Mouse (Mus musculus) adrenal gland, adult (tissue): ENCODE measurements around the gene Vmn1r225.
"Not testable (repeated sequence)": the region's sequence is repeated elsewhere in the genome, so short reads cannot be mapped to it uniquely, and the experiment has no call there.

Source experiments
- DNase-seq, 2 experiments: peaks; one replicate each; pipeline ENCODE4 v3.0.0; 2022 to 2023; ENCODE audit warnings: low spot score in 1 of 2; ENCODE audit not compliant: inconsistent age in 2 of 2

Gene Vmn1r225

GRCm38 (mm10) chr17:20497858-20498257 lies at the start of gene Vmn1r225:
Gene Vmn1r225 (plus strand): TSS chr17:20498158.
- DNase-seq, result no peak

DNA sequence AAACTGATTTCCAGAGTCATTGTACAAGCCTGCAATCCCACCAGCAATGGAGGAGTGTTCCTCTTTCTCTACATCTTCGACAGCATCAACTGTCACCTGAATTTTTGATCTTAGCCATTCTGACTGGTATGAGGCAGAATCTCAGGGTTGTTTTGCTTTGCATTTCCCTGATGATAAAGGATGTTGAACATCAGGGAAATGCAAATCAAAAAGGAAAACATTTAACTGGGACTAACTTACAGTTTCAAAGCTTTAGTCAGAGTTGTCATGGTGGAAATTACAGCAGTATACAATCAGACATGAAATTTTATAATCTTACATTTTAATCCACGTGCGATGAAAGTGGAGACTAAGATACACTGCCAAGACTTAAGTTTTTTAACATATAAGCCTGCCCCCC lies 24.6 kb upstream of the Vmn1r225 start:
- DNase-seq, result no peak

DNA sequence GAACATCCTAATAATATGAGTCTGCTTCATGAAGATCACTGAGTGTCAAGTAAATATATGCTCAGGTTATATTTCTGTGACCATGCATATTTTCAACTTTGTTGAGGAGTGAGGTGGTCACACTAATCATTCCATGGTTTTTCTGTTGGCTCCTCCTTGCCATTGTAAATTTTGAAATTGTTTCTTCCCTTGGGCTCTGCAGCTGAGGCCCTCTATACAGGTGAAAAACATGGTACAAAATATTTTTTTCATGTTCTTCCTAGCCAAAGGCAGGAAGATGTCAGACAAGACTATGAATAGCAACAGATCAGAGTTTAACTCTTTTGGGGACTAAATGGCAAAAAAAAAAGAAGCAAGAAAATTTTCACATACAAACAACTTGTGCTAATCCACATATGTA lies 16.7 kb upstream of the Vmn1r225 start, which contains the start of gene Vmn2r108:
Vmn2r108 (minus strand) TSS at position 101 of the 400 bp plus-strand sequence.
- no peak for DNase-seq

DNA sequence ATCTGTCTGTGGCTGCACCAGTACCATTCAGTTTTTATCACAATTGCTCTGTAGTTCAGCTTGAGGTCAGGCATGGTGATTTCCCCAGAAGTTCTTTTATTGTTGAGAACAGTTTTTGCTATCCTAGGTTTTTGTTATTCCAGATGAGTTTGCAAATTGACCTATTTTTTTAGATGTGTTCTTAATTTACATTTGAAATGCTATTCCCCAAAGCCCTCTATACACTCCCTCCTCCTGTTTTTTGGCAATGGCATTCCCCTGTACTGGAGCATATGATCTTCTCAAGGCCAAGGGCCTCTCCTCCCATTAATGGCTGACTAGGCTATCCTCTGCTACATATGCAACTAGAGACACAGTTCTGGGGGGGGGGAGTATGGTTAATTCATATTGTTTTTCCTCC lies 10.3 kb downstream of the Vmn1r225 start:
- DNase-seq, result not testable (repeated sequence)
